Mouse (Mus musculus) hindbrain, embryonic 11.5 days (tissue): ENCODE results near the gene Supt7l. TPM values are rescaled to one million over a fixed set of nuclear protein-coding genes. Genes with fewer than 3 reads are reported as not detected.

ENCODE experiments used
- ATAC-seq: fragments of 200-750 bp; cut with Nextera tagmentation; 2 replicates; pipeline ENCODE4 v1.8.0; 2017; ENCODE audit warnings: mild to moderate bottlenecking, moderate TSS enrichment, moderate library complexity; ENCODE audit not compliant: low FRiP score
- DNase-seq: peaks from one replicate; pipeline ENCODE4 v3.0.0-alpha.2; 2015; ENCODE audit warnings: low spot score
- H3K27ac ChIP-seq: fragments of 300-500 bp; sonication (generic); 2 replicates; pipeline ENCODE4 v1.5.1; 2014; ENCODE audit warnings: mild to moderate bottlenecking, low read depth, low read length
- H3K27me3 ChIP-seq: fragments of 300-500 bp; sonication (generic); 2 replicates; pipeline ENCODE4 v1.6.1; 2014; ENCODE audit warnings: mild to moderate bottlenecking, low read length, moderate library complexity, mixed read lengths; ENCODE audit not compliant: control insufficient read depth, insufficient read depth
- H3K36me3 ChIP-seq: fragments of 300-500 bp; sonication (generic); 2 replicates; pipeline ENCODE4 v1.6.1; 2014; ENCODE audit warnings: mild to moderate bottlenecking, low read length, moderate library complexity, mixed read lengths; ENCODE audit not compliant: control insufficient read depth, insufficient read depth
- H3K4me1 ChIP-seq: fragments of 300-500 bp; sonication (generic); replicated peaks from 2 replicates; pipeline ENCODE4 v1.6.1; 2014; ENCODE audit warnings: low read length, mixed read lengths; ENCODE audit not compliant: control insufficient read depth, insufficient read depth
- H3K4me2 ChIP-seq: fragments of 300-500 bp; sonication (generic); replicated peaks from 2 replicates; pipeline ENCODE4 v1.6.1; 2014; ENCODE audit warnings: mild to moderate bottlenecking, low read depth, low read length
- H3K4me3 ChIP-seq: fragments of 300-500 bp; sonication (generic); 2 replicates; pipeline ENCODE4 v1.5.1; 2014; ENCODE audit warnings: low read depth, low read length
- H3K9ac ChIP-seq: fragments of 300-500 bp; sonication (generic); 2 replicates; pipeline ENCODE4 v1.6.1; 2014; ENCODE audit warnings: low read depth, low read length
- H3K9me3 ChIP-seq: fragments of 300-500 bp; sonication (generic); 2 replicates; pipeline ENCODE4 v1.6.1; 2016; ENCODE audit warnings: low read length; ENCODE audit not compliant: control insufficient read depth
- WGBS: fragments of 180-500 bp; shearing (Covaris S2); extraction: QIAGEN DNeasy Blood & Tissue Kit; methylation state at CpG from one replicate; pipeline ENCODE4 v1.1.7; 2014; 5-methylcytosine and 5-hydroxymethylcytosine counted together
- polyA plus RNA-seq: library from polyadenylated mRNA; unstranded; fragments of >200 nt; fragmentation: Nextera tagmentation; extraction: Ambion mirVana; gene quantifications from 2 replicates; pipeline ENCODE4 v1.2.1, GENCODE M21; 2014

The Supt7l gene
- polyA plus RNA-seq, 1 experiment from 2014 or later, result 27.4 TPM

- no peak overlapping the region for H3K27ac ChIP-seq
- H3K9me3 ChIP-seq, result no peaks in the 10 kb centered on the region
- ATAC-seq (no peak), DNase-seq (no peak)
- H3K9ac ChIP-seq, result no peak overlapping the region
- no peaks in the 10 kb centered on the region for H3K4me1 ChIP-seq
- H3K4me3 ChIP-seq, result no peak overlapping the region
- H3K27me3 ChIP-seq, result no peaks in the 10 kb centered on the region
- H3K4me2 ChIP-seq, result no peak overlapping the region
- WGBS, result 95% methylated on average over 6 of the region's 6 CpGs
- peaks cover 3% of the 10 kb centered on the region; the same call in 1 of the 2 replicates for H3K36me3 ChIP-seq
These were observed 7.1 kb downstream of the Supt7l start for GRCm38 (mm10) chr5:31520556-31520955.

DNA sequence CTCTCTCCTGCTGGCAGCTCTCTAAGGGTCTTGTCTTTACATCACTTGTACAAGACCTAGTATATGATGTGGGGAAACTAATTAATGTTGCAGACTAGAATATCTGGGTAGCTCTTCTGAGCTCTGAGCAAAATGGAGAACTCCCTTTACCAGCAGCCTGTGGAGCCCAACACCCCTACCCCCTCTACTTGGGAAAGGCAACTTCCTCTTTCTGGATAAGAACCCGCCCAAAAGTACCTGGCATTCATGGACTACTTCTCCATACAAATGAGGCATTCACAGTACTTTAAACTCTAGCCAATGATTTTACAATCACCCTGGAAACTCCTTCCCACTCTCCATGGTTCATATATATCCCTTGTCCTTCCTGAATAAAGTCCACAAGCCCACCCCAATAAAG lies 15.1 kb downstream of the Supt7l start:
- H3K9ac ChIP-seq, result no peak overlapping the region
- H3K4me3 ChIP-seq, result no peak overlapping the region
- H3K4me1 ChIP-seq, result no peaks in the 10 kb centered on the region
- DNase-seq (no peak), ATAC-seq (no peak)
- no peaks in the 10 kb centered on the region for H3K9me3 ChIP-seq
- H3K27ac ChIP-seq, result no peak overlapping the region
- no peaks in the 10 kb centered on the region for H3K27me3 ChIP-seq
- no peak overlapping the region for H3K4me2 ChIP-seq
- 88% methylated on average over 1 of the region's 1 CpGs for WGBS
- peaks cover 8% of the 10 kb centered on the region for H3K36me3 ChIP-seq

- no peaks in the 10 kb centered on the region for H3K4me1 ChIP-seq
- H3K9me3 ChIP-seq, result no peaks in the 10 kb centered on the region
- H3K4me3 ChIP-seq, result no peak overlapping the region
- WGBS, result 99% methylated on average over 10 of the region's 10 CpGs
- ATAC-seq (no peak), DNase-seq (no peak)
- no peaks in the 10 kb centered on the region for H3K27me3 ChIP-seq
- H3K9ac ChIP-seq, result no peak overlapping the region
- H3K27ac ChIP-seq, result no peak overlapping the region
- peaks cover 8% of the 10 kb centered on the region; the same call in 1 of the 2 replicates for H3K36me3 ChIP-seq
- no peak overlapping the region for H3K4me2 ChIP-seq
These were observed 22.8 kb downstream of the Supt7l start for GRCm38 (mm10) chr5:31504843-31505242.

DNA sequence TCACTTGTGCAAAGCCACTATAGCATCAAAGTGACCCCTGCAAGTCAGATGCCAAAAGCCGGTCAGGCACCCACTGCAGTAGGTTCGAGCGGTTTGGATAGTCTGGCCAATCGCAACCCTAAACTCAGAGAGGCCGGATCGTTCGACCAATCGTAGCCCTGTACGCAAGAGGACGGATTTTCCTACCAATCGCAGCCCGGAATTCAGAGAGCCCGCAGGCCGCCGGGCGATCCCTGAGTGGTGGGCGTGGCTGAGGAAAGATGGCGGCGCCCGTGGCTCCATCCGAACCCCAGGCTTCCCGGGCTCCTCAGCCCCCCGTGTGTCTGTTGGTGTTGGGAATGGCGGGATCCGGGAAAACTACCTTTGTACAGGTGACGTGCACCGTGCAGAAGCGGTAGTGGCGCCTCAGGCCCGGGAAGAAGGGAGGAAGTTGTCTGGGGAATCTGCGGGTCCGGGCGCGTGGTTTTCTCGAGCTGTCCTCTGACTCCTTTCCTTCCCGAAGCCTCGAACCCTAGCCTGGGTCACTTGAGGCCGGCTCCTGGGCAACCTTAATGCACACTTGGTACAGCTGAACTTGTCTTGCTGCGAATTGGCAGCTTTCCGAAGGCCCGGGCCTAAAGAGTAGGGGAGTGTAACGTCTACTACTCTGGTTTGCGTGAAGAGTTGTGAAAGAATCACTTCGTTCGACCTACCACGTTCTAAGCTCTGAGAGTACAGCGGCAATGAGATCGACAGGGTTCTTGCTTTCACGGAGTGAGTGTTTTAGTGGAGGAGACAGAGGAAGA lies 32.9 kb downstream of the Supt7l start, which contains the start of gene Gpn1:
Gpn1 (plus strand) TSS at position 229 of the 785 bp plus-strand sequence.
- Histone ChIP-seq H3K9me3 (no peaks in the 10 kb centered on the region), H3K27me3 (no peaks in the 10 kb centered on the region), H3K4me2 (peak within 1 kb of the TSS; percentile 64), H3K4me1 (peaks cover 3% of the 10 kb centered on the region; the same call in 1 of the 2 replicates), H3K27ac (no peak within 1 kb of the TSS), H3K36me3 (peaks cover 7% of the 10 kb centered on the region), H3K9ac (peak within 1 kb of the TSS; percentile 61), H3K4me3 (peak within 1 kb of the TSS; percentile 68)
- ATAC-seq (peak; percentile 100), DNase-seq (peak; percentile 91)
- under 1% methylated on average over 49 of the region's 49 CpGs for WGBS

DNA sequence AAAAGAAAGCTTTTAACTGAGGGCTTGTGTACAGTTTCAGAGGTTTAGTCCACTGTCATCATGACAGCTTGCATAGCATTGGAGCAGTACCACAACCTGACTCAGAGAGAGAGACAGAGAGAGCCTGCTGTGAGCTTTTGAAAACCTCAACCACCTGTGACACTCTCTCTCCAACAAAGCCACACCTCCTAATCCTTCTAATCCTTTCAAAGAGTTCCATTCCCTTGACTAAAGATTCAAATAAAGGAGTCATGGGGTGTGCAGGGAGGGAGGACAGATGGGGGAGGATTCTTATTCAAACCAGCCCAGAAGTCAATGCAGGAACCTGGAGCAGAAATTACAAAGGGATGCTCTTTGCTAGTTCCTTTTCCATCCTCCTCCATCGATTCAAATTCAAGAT lies 35.6 kb downstream of the Supt7l start:
- no peaks in the 10 kb centered on the region for H3K27me3 ChIP-seq
- 77% methylated on average over 1 of the region's 1 CpGs for WGBS
- peaks cover 3% of the 10 kb centered on the region; the same call in 1 of the 2 replicates for H3K4me1 ChIP-seq
- no peak overlapping the region for H3K4me3 ChIP-seq
- H3K9me3 ChIP-seq, result no peaks in the 10 kb centered on the region
- no peak overlapping the region for H3K9ac ChIP-seq
- ATAC-seq, result no peak
- DNase-seq, result no peak
- H3K4me2 ChIP-seq, result no peak overlapping the region
- H3K36me3 ChIP-seq, result peaks cover 4% of the 10 kb centered on the region; the same call in 1 of the 2 replicates
- H3K27ac ChIP-seq, result no peak overlapping the region

GRCm38 (mm10) chr5:31489116-31489769 lies 38.4 kb downstream of the Supt7l start:
- DNase-seq (no peak), ATAC-seq (no peak)
- H3K36me3 ChIP-seq, result no peaks in the 10 kb centered on the region
- no peaks in the 10 kb centered on the region for H3K4me1 ChIP-seq
- no peaks in the 10 kb centered on the region for H3K27me3 ChIP-seq
- no peaks in the 10 kb centered on the region for H3K9me3 ChIP-seq
- H3K27ac ChIP-seq, result no peak overlapping the region
- no peak overlapping the region for H3K4me3 ChIP-seq
- H3K9ac ChIP-seq, result no peak overlapping the region
- H3K4me2 ChIP-seq, result no peak overlapping the region
- 71% methylated on average over 7 of the region's 7 CpGs for WGBS

DNA sequence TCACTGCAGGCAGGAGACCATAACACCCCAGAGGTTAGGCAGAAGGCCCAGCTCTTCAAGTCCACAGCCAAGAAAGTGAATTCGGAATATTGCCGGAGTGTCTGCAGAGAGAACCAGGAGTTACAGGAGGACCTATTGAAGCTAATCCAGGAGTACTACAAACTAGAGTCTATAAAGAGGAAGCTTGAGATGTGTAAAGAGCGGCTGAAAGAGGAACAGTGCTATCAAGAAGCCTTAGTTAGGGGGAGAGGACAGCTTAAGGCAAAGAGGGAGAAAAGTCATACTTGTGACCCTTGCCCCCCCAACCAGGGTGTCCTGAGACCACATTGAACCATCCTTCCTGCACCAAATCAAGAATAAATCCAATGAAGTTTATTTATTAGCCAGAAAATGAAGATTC lies 39.7 kb downstream of the Supt7l start:
- Histone ChIP-seq H3K4me2 (no peak overlapping the region), H3K36me3 (no peaks in the 10 kb centered on the region), H3K27me3 (no peaks in the 10 kb centered on the region), H3K27ac (no peak overlapping the region), H3K9ac (no peak overlapping the region), H3K9me3 (no peaks in the 10 kb centered on the region), H3K4me3 (no peak overlapping the region), H3K4me1 (no peaks in the 10 kb centered on the region)
- WGBS, result 94% methylated on average over 3 of the region's 3 CpGs
- DNase-seq (no peak), ATAC-seq (no peak)

GRCm38 (mm10) chr5:31485440-31485839 lies 42.2 kb downstream of the Supt7l start, which contains the start of gene 4930548H24Rik:
TSS of gene 4930548H24Rik (plus strand) at chr5:31485740.
- DNase-seq (no peak), ATAC-seq (no peak)
- H3K9ac ChIP-seq, result no peak within 1 kb of the TSS

More at GRCm38 (mm10) chr5:31485440-31485839, 42.2 kb downstream of the Supt7l start, which contains the start of gene 4930548H24Rik:
- Histone ChIP-seq H3K36me3 (no peaks in the 10 kb centered on the region), H3K27ac (no peak within 1 kb of the TSS), H3K4me3 (no peak within 1 kb of the TSS), H3K9me3 (no peaks in the 10 kb centered on the region), H3K27me3 (no peaks in the 10 kb centered on the region), H3K4me2 (no peak within 1 kb of the TSS), H3K4me1 (no peaks in the 10 kb centered on the region)
- 96% methylated on average over 3 of the region's 3 CpGs for WGBS
